Comparison of ENCODE assay signal across 21 mouse cellular contexts in the genomic region with DNA sequence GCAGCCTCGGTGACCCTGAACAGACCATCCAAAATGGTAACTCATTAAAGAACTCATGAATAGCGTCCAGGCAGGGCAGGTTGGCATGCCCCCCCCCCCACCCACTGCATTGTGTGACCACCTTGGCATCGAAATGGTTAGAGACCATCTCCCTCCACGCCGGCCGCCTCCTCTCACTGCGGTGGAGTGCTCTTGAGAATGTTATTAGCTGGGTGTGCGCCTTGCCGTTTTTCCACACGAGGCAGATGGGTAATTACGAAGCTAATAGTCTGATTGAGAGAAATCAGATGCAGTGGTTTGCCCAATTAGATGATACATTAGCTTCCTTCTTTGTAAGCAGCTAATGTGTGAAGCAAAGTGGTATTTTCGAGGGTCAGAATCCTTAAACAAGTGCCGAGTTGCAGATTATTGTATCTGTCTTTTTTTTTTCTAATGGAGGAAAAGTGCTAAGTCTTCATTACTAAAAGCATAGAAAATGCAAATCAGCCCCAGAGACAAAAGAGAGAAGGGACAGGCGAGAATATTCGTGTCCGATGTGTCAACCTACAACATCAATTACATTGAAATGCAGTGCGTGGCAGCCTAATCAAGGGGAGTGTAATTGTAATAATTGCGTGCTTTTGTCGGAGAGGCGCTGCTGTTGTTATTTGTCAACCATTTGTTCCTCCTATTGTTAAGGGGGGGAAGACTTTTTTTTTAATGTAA.
A peak's percentile ranks its signal among the peaks of the same experiment; 100 is the strongest.
DNase-seq lines count a peak whose midpoint lies in the region; ATAC-seq and TF ChIP-seq lines count a peak whose summit lies in the region.
"Had no signal": no experiment of that assay in that cellular context is flagged by ENCODE, and none has a peak within 500 bp of the region (broad histone marks: within the 10 kb centered on the region; RNA-seq: fewer than 3 reads in every experiment).

No protein-coding gene starts in this region.

- no peaks in the 10 kb centered on the region for H3K36me3 ChIP-seq in forebrain, embryonic 15.5 days
- no peaks in the 10 kb centered on the region for H3K36me3 ChIP-seq in midbrain, embryonic 16.5 days (ENCODE audit: control insufficient read depth, insufficient read depth, low read length)
- H3K36me3 ChIP-seq: heart, embryonic 10.5 days; intestine, embryonic 15.5 days; kidney, embryonic 15.5 days; liver, embryonic 13.5 days; lung, embryonic 15.5 days had no signal

- peak; percentile 1 for DNase-seq in kidney, postnatal 10 days
- no peak for DNase-seq in kidney, adult 9 months
- peak; percentile 93 for DNase-seq in brain, embryonic 14.5 days (ENCODE audit: low read depth)
- DNase-seq in thymus, adult 18-20 months, result no peak
- no peak for DNase-seq in right cerebral cortex, adult 18-20 months
- DNase-seq in cerebellum, adult 11 months, result no peak
- DNase-seq: adrenal gland, postnatal 36 days; B cell, adult 2 months; heart, postnatal 10 days; liver, embryonic 13.5 days; spleen, adult 18-20 months; thymus, postnatal 25 days had no signal

- H3K27ac ChIP-seq in forebrain, embryonic 15.5 days (replicated peaks), result peak overlapping the region; percentile 65
- 0 out of 2 replicates have a peak overlapping the region, but pooled peaks have one; percentile 33 for H3K27ac ChIP-seq in midbrain, embryonic 16.5 days (ENCODE audit: low read length)
- H3K27ac ChIP-seq: heart, embryonic 10.5 days; intestine, embryonic 15.5 days; kidney, embryonic 15.5 days; left cerebral cortex, adult 2 months; liver, embryonic 13.5 days; lung, embryonic 15.5 days; macrophage had no signal

- peak; percentile 76 for ATAC-seq in forebrain, embryonic 15.5 days (replicated peaks)
- peak; percentile 39 for ATAC-seq in midbrain, embryonic 16.5 days
- ATAC-seq: activated CD4-positive, CD25-positive, alpha-beta regulatory T cell, adult 4 months; intestine, embryonic 15.5 days had no signal

- no peaks in the 10 kb centered on the region for H3K27me3 ChIP-seq in forebrain, embryonic 15.5 days
- H3K27me3 ChIP-seq in midbrain, embryonic 16.5 days (ENCODE audit: control insufficient read depth, insufficient read depth, low read depth, low read length), result no peaks in the 10 kb centered on the region
- H3K27me3 ChIP-seq: intestine, embryonic 15.5 days; liver, embryonic 13.5 days; lung, embryonic 15.5 days had no signal

- TF ChIP-seq CTCF in brain, embryonic 14.5 days (IDR thresholded peaks at IDR 0.05; ENCODE audit: borderline replicate concordance, extremely low read depth, insufficient read depth, insufficient read length), result no peak

- WGBS in forebrain, embryonic 15.5 days, result 16% methylated on average over 20 of the region's 20 CpGs
- WGBS in midbrain, embryonic 16.5 days, result 64% methylated on average over 20 of the region's 20 CpGs

- peak overlapping the region; percentile 27 for H3K4me2 ChIP-seq in forebrain, embryonic 15.5 days (replicated peaks)
- no peak overlapping the region for H3K4me2 ChIP-seq in midbrain, embryonic 16.5 days (ENCODE audit: low read length)
- H3K4me2 ChIP-seq: intestine, embryonic 15.5 days; kidney, embryonic 15.5 days; liver, embryonic 13.5 days; lung, embryonic 15.5 days had no signal

- no peaks in the 10 kb centered on the region for H3K9me3 ChIP-seq in forebrain, embryonic 15.5 days
- no peaks in the 10 kb centered on the region for H3K9me3 ChIP-seq in midbrain, embryonic 16.5 days (replicated peaks; ENCODE audit: control insufficient read depth, low read length, poor library complexity, severe bottlenecking)
- H3K9me3 ChIP-seq: heart, embryonic 10.5 days; intestine, embryonic 15.5 days; kidney, embryonic 15.5 days; liver, embryonic 13.5 days; lung, embryonic 15.5 days had no signal

- no peak for TF ChIP-seq POLR2A in brain, embryonic 14.5 days (IDR thresholded peaks at IDR 0.05; ENCODE audit: borderline replicate concordance, extremely low read depth, insufficient read depth, insufficient read length, poor library complexity, severe bottlenecking)

- H3K4me3 ChIP-seq in forebrain, embryonic 15.5 days, result no peak overlapping the region
- no peak overlapping the region for H3K4me3 ChIP-seq in midbrain, embryonic 16.5 days (ENCODE audit: low read depth, low read length)
- H3K4me3 ChIP-seq: heart, embryonic 10.5 days; intestine, embryonic 15.5 days; kidney, embryonic 15.5 days; left cerebral cortex, adult 2 months; liver, embryonic 13.5 days; lung, embryonic 15.5 days had no signal

- H3K9ac ChIP-seq in forebrain, embryonic 15.5 days (replicated peaks), result no peak overlapping the region
- H3K9ac ChIP-seq in midbrain, embryonic 16.5 days (ENCODE audit: low read depth, low read length), result no peak overlapping the region
- H3K9ac ChIP-seq: intestine, embryonic 15.5 days; kidney, embryonic 15.5 days; liver, embryonic 13.5 days; lung, embryonic 15.5 days had no signal

- peaks cover 37% of the 10 kb centered on the region for H3K4me1 ChIP-seq in forebrain, embryonic 15.5 days
- peaks cover 13% of the 10 kb centered on the region; the same call in 1 of the 2 replicates for H3K4me1 ChIP-seq in midbrain, embryonic 16.5 days (ENCODE audit: control insufficient read depth, insufficient read depth, low read length)
- H3K4me1 ChIP-seq: intestine, embryonic 15.5 days; kidney, embryonic 15.5 days; liver, embryonic 13.5 days; lung, embryonic 15.5 days had no signal

Comparison
In these comparisons a context has a peak if more than half of its experiments do, and no peak if none do; other contexts are left out.
1. DNase-seq: peak in kidney, postnatal 10 days (single experiment) and brain, embryonic 14.5 days (single experiment); none in kidney, adult 9 months (single experiment), thymus, adult 18-20 months (0 of 2), right cerebral cortex, adult 18-20 months (single experiment) and cerebellum, adult 11 months (single experiment).